Mouse (Mus musculus) heart, embryonic 12.5 days (tissue): ENCODE data around the gene Sv2a. TPM values are rescaled to one million over a fixed set of nuclear protein-coding genes. Genes with fewer than 3 reads are reported as not detected.
"Not testable (repeated sequence)": the region's sequence is repeated elsewhere in the genome, so short reads cannot be mapped to it uniquely, and the experiment has no call there.

Experiments
- ATAC-seq: fragments of 200-750 bp; cut with Nextera tagmentation; 2 replicates; pipeline ENCODE4 v1.8.0; 2017; ENCODE audit warnings: moderate TSS enrichment, moderate library complexity; ENCODE audit not compliant: insufficient number of reproducible peaks, low FRiP score
- H3K27ac ChIP-seq: fragments of 300-500 bp; sonication (generic); 2 replicates; pipeline ENCODE4 v1.5.1; 2016; ENCODE audit warnings: mild to moderate bottlenecking, moderate library complexity; ENCODE audit not compliant: poor library complexity, severe bottlenecking
- H3K27me3 ChIP-seq: fragments of 300-500 bp; sonication (generic); replicated peaks from 2 replicates; pipeline ENCODE4 v1.6.1; 2016; ENCODE audit warnings: mild to moderate bottlenecking, moderate library complexity
- H3K36me3 ChIP-seq: fragments of 300-500 bp; sonication (generic); 2 replicates; pipeline ENCODE4 v1.6.1; 2016; ENCODE audit warnings: mild to moderate bottlenecking, moderate library complexity
- H3K4me1 ChIP-seq: fragments of 300-500 bp; sonication (generic); replicated peaks from 2 replicates; pipeline ENCODE4 v1.6.1; 2016; ENCODE audit warnings: mild to moderate bottlenecking
- H3K4me2 ChIP-seq: fragments of 300-500 bp; sonication (generic); 2 replicates; pipeline ENCODE4 v1.6.1; 2016; ENCODE audit warnings: mild to moderate bottlenecking, moderate library complexity
- H3K4me3 ChIP-seq: fragments of 300-500 bp; sonication (generic); 2 replicates; pipeline ENCODE4 v1.5.1; 2016; ENCODE audit warnings: mild to moderate bottlenecking
- H3K9ac ChIP-seq: fragments of 300-500 bp; sonication (generic); 2 replicates; pipeline ENCODE4 v1.6.1; 2016; ENCODE audit warnings: mild to moderate bottlenecking, moderate library complexity
- H3K9me3 ChIP-seq: fragments of 300-500 bp; sonication (generic); replicated peaks from 2 replicates; pipeline ENCODE4 v1.6.1; 2016; ENCODE audit warnings: mild to moderate bottlenecking, moderate library complexity
- WGBS: fragments of 180-500 bp; shearing (Covaris S2); methylation state at CpG from one replicate; pipeline ENCODE4 v1.1.7; 2016; 5-methylcytosine and 5-hydroxymethylcytosine counted together
- microRNA-seq: library from miRNA; unstranded; fragments of <30 nt; microRNA quantifications from one replicate; pipeline ENCODE4, GENCODE M21; 2017
- polyA plus RNA-seq: library from polyadenylated mRNA; unstranded; fragments of >200 nt; fragmentation: Nextera tagmentation; extraction: Ambion mirVana; gene quantifications from 2 replicates; pipeline ENCODE4 v1.2.1, GENCODE M21; 2016

Sv2a gene
- polyA plus RNA-seq, 1 experiment from 2014 or later = 21.7 TPM

GRCm38 (mm10) chr3:96237335-96237903 is 56.5 kb downstream of the Sv2a start:
- Histone ChIP-seq H3K4me2 (peak overlapping the region; percentile 80), H3K4me3 (peak overlapping the region; percentile 51), H3K27ac (peak overlapping the region; percentile 60), H3K36me3 (no peaks in the 10 kb centered on the region), H3K4me1 (peaks cover 21% of the 10 kb centered on the region), H3K9ac (peak overlapping the region; percentile 74), H3K9me3 (no peaks in the 10 kb centered on the region), H3K27me3 (no peaks in the 10 kb centered on the region)
- no peak for ATAC-seq
- WGBS = 25% methylated on average over 7 of the region's 7 CpGs

- Histone ChIP-seq H3K4me1 (peaks cover 21% of the 10 kb centered on the region), H3K9me3 (no peaks in the 10 kb centered on the region), H3K9ac (peak overlapping the region; percentile 74), H3K27ac (peak overlapping the region; percentile 60), H3K36me3 (no peaks in the 10 kb centered on the region), H3K27me3 (no peaks in the 10 kb centered on the region), H3K4me3 (peak overlapping the region; percentile 51), H3K4me2 (peak overlapping the region; percentile 80)
- 1% methylated on average over 12 of the region's 12 CpGs for WGBS
- no peak for ATAC-seq
These were observed 57.1 kb downstream of the Sv2a start for GRCm38 (mm10) chr3:96237904-96238511.

DNA sequence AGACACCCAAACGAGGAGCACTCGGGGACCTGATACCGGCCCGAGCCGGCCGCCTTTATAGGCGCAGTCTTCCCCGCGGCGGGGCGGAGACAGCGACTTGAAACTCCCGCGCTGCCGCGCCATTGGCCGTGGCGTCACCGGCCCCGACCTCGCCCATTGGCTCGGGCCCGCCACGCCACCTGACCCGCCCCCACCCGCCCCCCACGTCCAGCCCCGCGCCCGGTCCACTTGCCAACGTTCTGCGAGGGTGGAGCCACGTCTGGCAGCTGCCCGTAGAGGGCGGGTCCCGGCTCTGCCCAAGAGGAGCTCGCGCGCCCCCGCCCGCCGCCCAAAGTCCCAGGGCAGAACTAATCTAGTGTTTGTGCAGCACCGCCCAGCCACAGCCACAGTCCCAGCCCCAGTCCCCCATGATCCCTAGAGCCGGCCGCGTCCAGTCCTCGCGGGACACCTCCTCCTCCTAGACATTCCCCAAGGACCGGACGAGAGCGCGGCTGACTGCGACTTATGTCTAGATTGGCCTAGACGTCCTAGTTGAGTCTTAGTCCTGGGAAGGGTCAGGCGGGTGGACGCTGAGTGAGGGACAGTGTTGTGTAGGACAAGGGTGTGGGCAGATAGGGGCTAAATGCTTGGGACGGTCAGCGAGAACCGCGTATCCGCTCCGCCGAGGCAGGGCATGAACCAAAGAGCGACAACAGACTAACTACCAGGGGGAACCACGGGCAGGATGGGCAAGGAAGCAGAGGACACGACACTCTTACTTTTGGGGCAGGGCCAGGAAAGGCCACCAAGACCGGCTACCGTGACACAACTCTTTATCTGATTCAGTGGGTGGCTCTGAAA is 58.2 kb downstream of the Sv2a start, which contains the start of gene Hist2h3c2:
Gene Hist2h3c2, minus strand, starts transcription at position 174 of the 840 bp plus-strand sequence.
- peak; percentile 91 for ATAC-seq
- not testable (repeated sequence) for H3K9me3 ChIP-seq, H3K36me3 ChIP-seq, H3K27me3 ChIP-seq
- peak within 1 kb of the TSS; percentile 80 for H3K4me2 ChIP-seq
- peak within 1 kb of the TSS; percentile 74 for H3K9ac ChIP-seq
- peak within 1 kb of the TSS; percentile 51 for H3K4me3 ChIP-seq
- H3K27ac ChIP-seq = peak within 1 kb of the TSS; percentile 89
- peaks cover 26% of the 10 kb centered on the region for H3K4me1 ChIP-seq
- 0% methylated on average over 12 of the region's 68 CpGs for WGBS

DNA sequence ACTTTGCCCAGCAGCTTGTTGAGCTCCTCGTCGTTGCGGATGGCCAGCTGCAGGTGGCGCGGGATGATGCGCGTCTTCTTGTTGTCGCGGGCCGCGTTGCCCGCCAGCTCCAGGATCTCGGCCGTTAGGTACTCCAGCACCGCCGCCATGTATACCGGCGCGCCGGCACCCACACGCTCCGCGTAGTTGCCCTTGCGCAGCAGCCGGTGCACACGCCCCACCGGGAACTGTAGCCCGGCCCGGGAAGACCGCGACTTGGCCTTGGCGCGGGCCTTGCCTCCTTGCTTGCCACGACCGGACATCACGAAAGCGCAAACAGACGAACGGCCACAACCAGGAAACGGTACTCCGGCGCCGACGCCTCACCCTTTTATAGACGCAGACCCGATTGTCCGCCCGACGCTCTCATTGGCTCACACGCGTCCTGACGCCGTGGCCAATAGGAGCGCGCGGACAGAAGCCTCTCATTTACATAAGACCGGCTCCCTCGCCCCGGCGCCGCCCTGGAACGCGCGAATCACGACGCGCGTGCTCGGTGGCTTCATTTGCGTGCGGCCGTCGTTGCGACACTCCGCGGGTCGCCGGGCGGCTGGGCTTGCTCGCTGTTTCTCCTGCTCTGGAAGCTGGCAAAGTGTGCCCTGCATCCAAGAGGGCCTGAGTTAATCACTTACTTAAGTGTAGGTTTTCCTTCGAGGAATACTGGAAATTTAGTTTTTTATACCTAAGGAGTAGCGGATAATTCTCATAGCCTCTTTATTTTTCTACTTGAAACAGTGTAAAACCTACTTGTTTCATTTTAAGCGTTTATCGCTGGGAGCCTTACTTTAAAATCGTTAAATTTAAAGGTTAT is 59.2 kb downstream of the Sv2a start, which contains the start of gene Hist2h2aa2:
Gene Hist2h2aa2, minus strand, starts transcription at position 328 of the 850 bp plus-strand sequence.
- Histone ChIP-seq H3K4me3 (peak within 1 kb of the TSS; percentile 46), H3K9ac (peak within 1 kb of the TSS; percentile 70), H3K4me2 (peak within 1 kb of the TSS; percentile 55), H3K27ac (peak within 1 kb of the TSS; percentile 89), H3K4me1 (peaks cover 28% of the 10 kb centered on the region)
- H3K36me3 ChIP-seq, H3K27me3 ChIP-seq, H3K9me3 ChIP-seq: not testable (repeated sequence)
- WGBS = 5% methylated on average over 22 of the region's 85 CpGs
- peak; percentile 89 for ATAC-seq

DNA sequence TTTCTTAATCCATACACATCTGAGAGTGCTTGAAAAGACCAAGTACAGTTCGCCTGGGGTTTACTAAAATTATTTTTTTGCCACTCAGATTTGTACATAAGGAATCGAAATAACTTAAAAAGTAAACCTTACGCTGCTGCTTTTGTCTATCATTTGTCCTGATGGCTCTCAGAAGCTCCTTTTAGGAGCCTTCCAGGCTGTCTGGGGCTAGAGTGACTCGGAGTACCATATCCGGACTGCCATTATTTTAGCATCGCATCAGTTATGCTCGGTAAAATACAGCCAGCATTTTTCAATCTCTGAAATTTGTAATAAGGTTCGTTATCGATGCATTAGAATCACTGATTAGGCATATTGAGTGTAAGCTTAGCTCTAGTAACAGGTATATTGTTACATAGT is 59.8 kb downstream of the Sv2a start:
- H3K9me3 ChIP-seq = no peaks in the 10 kb centered on the region
- no peaks in the 10 kb centered on the region for H3K36me3 ChIP-seq
- peak overlapping the region; percentile 43; the same call in 1 of the 2 replicates for H3K4me2 ChIP-seq
- no peaks in the 10 kb centered on the region for H3K27me3 ChIP-seq
- no peak for ATAC-seq
- peak overlapping the region; percentile 83 for H3K27ac ChIP-seq
- H3K4me1 ChIP-seq = peaks cover 27% of the 10 kb centered on the region
- WGBS = 77% methylated on average over 9 of the region's 9 CpGs
- no peak overlapping the region for H3K4me3 ChIP-seq
- peak overlapping the region; percentile 57; the same call in 1 of the 2 replicates for H3K9ac ChIP-seq

- H3K4me3 ChIP-seq = 0 out of 2 replicates have a peak overlapping the region, but pooled peaks have one; percentile 12
- H3K36me3 ChIP-seq = no peaks in the 10 kb centered on the region
- H3K9me3 ChIP-seq = no peaks in the 10 kb centered on the region
- H3K4me1 ChIP-seq = peaks cover 19% of the 10 kb centered on the region
- H3K4me2 ChIP-seq = peak overlapping the region; percentile 43
- H3K27ac ChIP-seq = peak overlapping the region; percentile 96
- no peaks in the 10 kb centered on the region for H3K27me3 ChIP-seq
- ATAC-seq = no peak
- 72% methylated on average over 7 of the region's 7 CpGs for WGBS
- H3K9ac ChIP-seq = peak overlapping the region; percentile 88
These were observed 63.1 kb downstream of the Sv2a start for GRCm38 (mm10) chr3:96243921-96244572.

Small RNAs within 50 kb of the gene (microRNA-seq; reads per million reads assigned to microRNA genes)
- gene Gm44492 (not detected), gene Gm47311 (not detected)

Other genes with a start within 250 kb of the Sv2a start
- gene Plekho1, start 185.2 kb upstream of the Sv2a start, polyA plus RNA-seq = 76.1 and 80.8 TPM in 2 replicates
- 30.0 and 32.8 TPM in 2 replicates for gene Vps45, start 122.7 kb upstream of the Sv2a start, polyA plus RNA-seq
- gene Otud7b, start 76.6 kb upstream of the Sv2a start, polyA plus RNA-seq = 20.7 and 22.2 TPM in 2 replicates
- gene Mtmr11, start 19.1 kb upstream of the Sv2a start, polyA plus RNA-seq = 9.0 and 10.7 TPM in 2 replicates
- gene Sf3b4, start 8.8 kb upstream of the Sv2a start, polyA plus RNA-seq = 107 and 108 TPM in 2 replicates
- gene Bola1, start 38.6 kb downstream of the Sv2a start, polyA plus RNA-seq = 44.4 and 45.6 TPM in 2 replicates
- not detected in 2 replicates for gene Hist2h2ab, start 38.7 kb downstream of the Sv2a start, polyA plus RNA-seq
- 4.4 and 5.9 TPM in 2 replicates for gene Hist2h2ac, start 39.7 kb downstream of the Sv2a start, polyA plus RNA-seq
- gene Hist2h2be, start 40.0 kb downstream of the Sv2a start, polyA plus RNA-seq = 5.0 and 5.7 TPM in 2 replicates
- gene Hist2h3c2, start 58.0 kb downstream of the Sv2a start, polyA plus RNA-seq = 2.5 and 3.7 TPM in 2 replicates
- 38.3 and 41.2 TPM in 2 replicates for gene Hist2h2aa2, start 59.1 kb downstream of the Sv2a start, polyA plus RNA-seq
- gene Hist2h2aa1, start 64.3 kb downstream of the Sv2a start, polyA plus RNA-seq = 6.2 and 12.7 TPM in 2 replicates
- gene Hist2h3c1, start 65.5 kb downstream of the Sv2a start, polyA plus RNA-seq = 0.64 and 1.4 TPM in 2 replicates
- 3.2 and 3.7 TPM in 2 replicates for gene Hist2h4, start 82.2 kb downstream of the Sv2a start, polyA plus RNA-seq
- gene Hist2h3b, start 87.5 kb downstream of the Sv2a start, polyA plus RNA-seq = 23.4 and 26.5 TPM in 2 replicates
- gene Hist2h2bb, start 88.6 kb downstream of the Sv2a start, polyA plus RNA-seq = 4.0 and 6.5 TPM in 2 replicates
- gene Fcgr1, start 112.8 kb downstream of the Sv2a start, polyA plus RNA-seq = 0.71 and 0.82 TPM in 2 replicates